ENCODE assay signal across 11 mouse cellular contexts in genomic region chr14:105426597-105427334, GRCm38 (mm10).
A peak's percentile ranks its signal among the peaks of the same experiment; 100 is the strongest.
DNase-seq lines count a peak whose midpoint lies in the region; ATAC-seq and TF ChIP-seq lines count a peak whose summit lies in the region.
"Had no signal": no experiment of that assay in that cellular context is flagged by ENCODE, and none has a peak within 500 bp of the region (broad histone marks: within the 10 kb centered on the region; RNA-seq: fewer than 3 reads in every experiment).

No protein-coding gene starts in this region.

- no peak overlapping the region for H3K9ac ChIP-seq in lung, embryonic 16.5 days (ENCODE audit: low read length)
- H3K9ac ChIP-seq in limb, embryonic 14.5 days (ENCODE audit: low read depth, low read length, severe bottlenecking): no peak overlapping the region

- peak overlapping the region; percentile 45 for H3K4me2 ChIP-seq in lung, embryonic 16.5 days (ENCODE audit: low read depth, low read length)
- peak overlapping the region; percentile 45 for H3K4me2 ChIP-seq in limb, embryonic 14.5 days (replicated peaks; ENCODE audit: low read depth, low read length, severe bottlenecking)

- peaks cover 6% of the 10 kb centered on the region; the same call in 1 of the 2 replicates for H3K4me1 ChIP-seq in lung, embryonic 16.5 days (replicated peaks; ENCODE audit: control insufficient read depth, insufficient read depth, low read length)
- H3K4me1 ChIP-seq in limb, embryonic 14.5 days (ENCODE audit: control insufficient read depth, insufficient read depth, low read length): peaks cover 17% of the 10 kb centered on the region

- peak overlapping the region; percentile 33; the same call in 1 of the 2 replicates for H3K27ac ChIP-seq in lung, embryonic 16.5 days (ENCODE audit: low read length)
- peak overlapping the region; percentile 67 for H3K27ac ChIP-seq in limb, embryonic 14.5 days (replicated peaks; ENCODE audit: low read depth, low read length)
- H3K27ac ChIP-seq: midbrain, embryonic 13.5 days had no signal

- TF ChIP-seq POLR2A in limb, embryonic 14.5 days (IDR thresholded peaks at IDR 0.05; ENCODE audit: borderline replicate concordance, extremely low read depth, insufficient read depth, insufficient read length): no peak

- H3K9me3 ChIP-seq in lung, embryonic 16.5 days (ENCODE audit: control insufficient read depth, low read length): no peaks in the 10 kb centered on the region
- H3K9me3 ChIP-seq in limb, embryonic 14.5 days (ENCODE audit: control insufficient read depth, low read length): no peaks in the 10 kb centered on the region
- H3K9me3 ChIP-seq: heart, embryonic 10.5 days; midbrain, embryonic 13.5 days had no signal

- H3K36me3 ChIP-seq in lung, embryonic 16.5 days (ENCODE audit: control insufficient read depth, insufficient read depth, low read length): no peaks in the 10 kb centered on the region
- no peaks in the 10 kb centered on the region for H3K36me3 ChIP-seq in limb, embryonic 14.5 days (ENCODE audit: control insufficient read depth, insufficient read depth, low read length)
- H3K36me3 ChIP-seq: heart, embryonic 10.5 days; midbrain, embryonic 13.5 days had no signal

- DNase-seq in heart, adult 11 months: peak; percentile 63
- no peak for DNase-seq in heart, adult 18-20 months
- DNase-seq in lung, postnatal 14 days: no peak
- peak; percentile 44 for DNase-seq in limb, embryonic 14.5 days (ENCODE audit: low spot score)
- no peak for DNase-seq in adrenal gland, adult 18-20 months (ENCODE audit: low spot score in 2 of 2)
- DNase-seq: adrenal gland, postnatal 36 days had no signal

- H3K27me3 ChIP-seq in lung, embryonic 16.5 days (ENCODE audit: control insufficient read depth, insufficient read depth, low read depth, low read length): no peaks in the 10 kb centered on the region
- no peaks in the 10 kb centered on the region for H3K27me3 ChIP-seq in limb, embryonic 14.5 days (ENCODE audit: control insufficient read depth, insufficient read depth, low read length)
- H3K27me3 ChIP-seq: midbrain, embryonic 13.5 days had no signal

- no peak overlapping the region for H3K4me3 ChIP-seq in lung, embryonic 16.5 days (ENCODE audit: low read length)
- H3K4me3 ChIP-seq in limb, embryonic 14.5 days (replicated peaks; ENCODE audit: low read length): no peak overlapping the region
- H3K4me3 ChIP-seq: heart, embryonic 10.5 days had no signal

- WGBS in lung, embryonic 16.5 days: 48% methylated on average over 19 of the region's 19 CpGs
- WGBS in limb, embryonic 14.5 days: 33% methylated on average over 19 of the region's 19 CpGs

- 0 out of 2 replicates have a peak, but pooled peaks have one; percentile 14 for ATAC-seq in lung, embryonic 16.5 days (ENCODE audit: low read depth)
- ATAC-seq in frontal cortex, adult (ENCODE audit: low TSS enrichment): peak; percentile 84
- peak; percentile 60 for ATAC-seq in limb, embryonic 14.5 days (ENCODE audit: low FRiP score, low read depth)
- no peak for ATAC-seq in erythroblast, adult 5-6 weeks (replicated peaks; ENCODE audit: low FRiP score, poor library complexity, severe bottlenecking)

Comparison
In these comparisons a context has a peak if more than half of its experiments do, and no peak if none do; other contexts are left out.
1. DNase-seq: peak in heart, adult 11 months (single experiment) and limb, embryonic 14.5 days (single experiment); none in heart, adult 18-20 months (0 of 2), lung, postnatal 14 days (single experiment) and adrenal gland, adult 18-20 months (0 of 2).